Mouse (Mus musculus) brain, embryonic 14.5 days (tissue): Measurements from ENCODE around the gene 4933430I17Rik.

Experiments
- CTCF ChIP-seq: fragments of 200-500 bp; IDR thresholded peaks from 2 replicates; pipeline ENCODE4 v1.5.1; 2012; ENCODE audit warnings: inconsistent platforms, mild to moderate bottlenecking, moderate library complexity, borderline replicate concordance; ENCODE audit not compliant: insufficient read depth, insufficient read length; ENCODE audit errors: extremely low read depth
- POLR2A ChIP-seq: fragments of 200-500 bp; IDR thresholded peaks from 2 replicates; pipeline ENCODE4 v1.6.1; 2012; ENCODE audit warnings: mild to moderate bottlenecking, inconsistent platforms, borderline replicate concordance; ENCODE audit not compliant: poor library complexity, insufficient read depth, insufficient read length, severe bottlenecking; ENCODE audit errors: extremely low read depth

GRCm38 (mm10) chr4:62485450-62486161 is 39.6 kb upstream of the 4933430I17Rik start:
- TF ChIP-seq CTCF (no peak), POLR2A (no peak)
